Mouse (Mus musculus): ENCODE measurements around the gene Bub1. TPM values are rescaled to one million over a fixed set of nuclear protein-coding genes. Genes with fewer than 3 reads are reported as not detected.

The Bub1 gene
- total and polyA plus RNA-seq, 2 experiments, result 0.06 to 0.18 TPM

DNA sequence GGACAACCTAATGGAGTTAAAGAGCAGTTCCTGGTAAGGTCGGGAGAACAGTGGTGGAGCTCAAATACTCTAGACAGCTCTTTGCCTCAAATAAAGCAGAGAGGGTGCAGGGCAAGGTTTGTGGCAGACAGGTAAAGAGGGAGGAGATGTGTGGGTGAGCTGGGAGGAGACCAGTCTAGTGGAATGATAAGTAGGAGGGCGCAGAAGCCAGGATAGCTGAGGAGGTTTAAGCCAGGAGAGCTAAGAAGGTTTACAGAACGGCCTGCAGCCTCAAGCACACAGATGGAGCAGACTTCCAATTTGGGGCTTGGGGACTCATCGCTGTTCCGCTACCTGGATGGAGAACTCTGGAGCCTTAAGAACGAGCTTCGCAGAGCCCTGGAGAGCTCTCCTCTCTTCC, 6.9 kb upstream of the Bub1 start, which contains the start of gene Acoxl:
TSS of gene Acoxl (plus strand) at position 301 of the 400 bp plus-strand sequence.
- H3K4me1 ChIP-seq (ENCODE audit: control insufficient read depth, insufficient read depth, low read length), result no peaks in the 10 kb centered on the region
- no peak within 1 kb of the TSS for H3K27ac ChIP-seq (replicated peaks; ENCODE audit: insufficient read depth, low read depth, low read length)
- H3K79me2 ChIP-seq (ENCODE audit: control insufficient read depth, insufficient read depth, low read length), result no peaks in the 10 kb centered on the region
- H3K9ac ChIP-seq (ENCODE audit: low read depth, low read length), result no peak within 1 kb of the TSS
- peaks cover 12% of the 10 kb centered on the region; the same call in 1 of the 2 replicates for H3K27me3 ChIP-seq (ENCODE audit: control insufficient read depth, insufficient read depth, low read length)
- 49% methylated on average over 7 of the region's 7 CpGs for WGBS
- TF ChIP-seq POLR2A (IDR thresholded peaks at IDR 0.05; ENCODE audit: extremely low read depth, insufficient read depth, low read length) (no peak), CTCF (IDR thresholded peaks at IDR 0.05; ENCODE audit: low read depth, low read length) (no peak)
- no peak for DNase-seq (ENCODE audit: extremely low read depth, low read depth, low spot score)
- no peaks in the 10 kb centered on the region for H3K36me3 ChIP-seq (ENCODE audit: control insufficient read depth, insufficient read depth, low read length)
- no peak within 1 kb of the TSS for H3K4me3 ChIP-seq (ENCODE audit: insufficient read depth, low read depth, low read length)

DNA sequence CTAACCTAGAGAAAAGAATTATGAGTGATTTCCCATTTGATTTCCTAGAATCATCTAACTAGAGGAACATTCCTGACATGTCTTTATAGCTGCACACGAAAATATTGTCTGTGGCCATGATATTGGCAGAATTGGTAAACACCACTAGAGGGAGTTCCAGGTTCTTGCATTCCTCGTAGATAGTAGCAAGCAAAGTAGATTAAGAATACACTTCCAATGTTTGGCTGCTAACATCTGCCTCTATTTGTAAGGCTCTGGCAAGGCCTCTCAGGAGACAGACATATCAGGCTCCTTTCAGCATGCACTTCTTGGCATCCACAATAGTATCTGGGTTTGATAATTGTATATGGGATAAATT, 1.1 kb upstream of the Bub1 start:
- Histone ChIP-seq H3K27me3 (ENCODE audit: control insufficient read depth, insufficient read depth, low read length) (no peaks in the 10 kb centered on the region), H3K9ac (ENCODE audit: low read depth, low read length) (no peak overlapping the region), H3K4me1 (ENCODE audit: control insufficient read depth, insufficient read depth, low read length) (peaks cover 2% of the 10 kb centered on the region; the same call in 1 of the 2 replicates), H3K36me3 (ENCODE audit: control insufficient read depth, insufficient read depth, low read length) (no peaks in the 10 kb centered on the region), H3K4me3 (ENCODE audit: insufficient read depth, low read depth, low read length) (no peak overlapping the region), H3K79me2 (ENCODE audit: control insufficient read depth, insufficient read depth, low read length) (no peaks in the 10 kb centered on the region), H3K27ac (replicated peaks; ENCODE audit: insufficient read depth, low read depth, low read length) (no peak overlapping the region)
- 24% methylated on average over 2 of the region's 2 CpGs for WGBS
- TF ChIP-seq POLR2A (IDR thresholded peaks at IDR 0.05; ENCODE audit: extremely low read depth, insufficient read depth, low read length) (no peak), CTCF (IDR thresholded peaks at IDR 0.05; ENCODE audit: low read depth, low read length) (no peak)
- peak; percentile 37 for DNase-seq (ENCODE audit: extremely low read depth, low read depth, low spot score)

DNA sequence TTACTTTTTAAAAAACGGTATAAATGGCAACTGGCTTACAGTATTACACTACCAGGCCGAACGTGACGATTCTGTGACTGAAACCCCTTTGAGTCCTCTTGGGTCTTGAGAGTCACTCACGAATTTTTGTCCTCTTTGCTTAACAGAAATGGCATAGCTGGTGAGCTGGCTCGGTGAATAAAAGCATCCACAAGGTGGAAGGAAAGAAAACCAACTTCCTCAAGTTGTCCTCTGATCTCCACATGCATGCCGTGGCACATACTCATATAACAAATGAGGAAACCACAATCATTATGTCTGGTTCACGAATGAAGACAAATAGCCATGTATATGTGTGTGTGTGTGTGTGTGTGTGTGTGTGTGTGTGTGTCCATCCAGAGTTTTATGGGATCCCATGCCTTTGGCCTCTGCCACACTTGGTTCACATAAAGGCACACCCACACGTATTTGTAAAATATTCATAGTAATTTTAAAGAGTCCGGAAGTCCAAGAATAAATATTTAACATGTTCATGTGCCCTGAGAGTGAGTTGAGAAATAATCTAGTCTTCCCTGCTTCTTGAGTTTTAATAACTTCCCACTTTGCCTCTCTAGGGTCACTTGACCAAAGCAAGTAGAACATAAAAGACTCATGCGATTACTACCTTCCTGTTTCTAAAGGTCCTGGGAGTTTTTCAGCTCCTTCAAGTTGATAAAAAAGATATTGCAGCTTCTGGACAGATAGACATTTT, 603 bp upstream of the Bub1 start:
- Histone ChIP-seq H3K36me3 (ENCODE audit: control insufficient read depth, insufficient read depth, low read length) (no peaks in the 10 kb centered on the region), H3K79me2 (ENCODE audit: control insufficient read depth, insufficient read depth, low read length) (no peaks in the 10 kb centered on the region), H3K27me3 (ENCODE audit: control insufficient read depth, insufficient read depth, low read length) (no peaks in the 10 kb centered on the region), H3K9ac (ENCODE audit: low read depth, low read length) (no peak overlapping the region), H3K4me3 (ENCODE audit: insufficient read depth, low read depth, low read length) (peak overlapping the region; percentile 44), H3K4me1 (ENCODE audit: control insufficient read depth, insufficient read depth, low read length) (peaks cover 2% of the 10 kb centered on the region; the same call in 1 of the 2 replicates), H3K27ac (replicated peaks; ENCODE audit: insufficient read depth, low read depth, low read length) (no peak overlapping the region)
- no peak for TF ChIP-seq CTCF (IDR thresholded peaks at IDR 0.05; ENCODE audit: low read depth, low read length)
- TF ChIP-seq POLR2A (IDR thresholded peaks at IDR 0.05; ENCODE audit: extremely low read depth, insufficient read depth, low read length), result no peak
- DNase-seq (ENCODE audit: extremely low read depth, low read depth, low spot score), result peak; percentile 0
- 35% methylated on average over 11 of the region's 11 CpGs for WGBS

GRCm38 (mm10) chr2:127791919-127792603, 39.6 kb downstream of the Bub1 start, which contains the start of gene Mtln:
Gene Mtln, minus strand, starts transcription at chr2:127792488.
- H3K9ac ChIP-seq (ENCODE audit: low read depth, low read length), result peak within 1 kb of the TSS; percentile 62
- H3K27me3 ChIP-seq (ENCODE audit: control insufficient read depth, insufficient read depth, low read length), result no peaks in the 10 kb centered on the region
- no peaks in the 10 kb centered on the region for H3K79me2 ChIP-seq (ENCODE audit: control insufficient read depth, insufficient read depth, low read length)
- WGBS, result 1% methylated on average over 37 of the region's 37 CpGs
- peaks cover 5% of the 10 kb centered on the region; the same call in 1 of the 2 replicates for H3K4me1 ChIP-seq (ENCODE audit: control insufficient read depth, insufficient read depth, low read length)
- H3K27ac ChIP-seq (replicated peaks; ENCODE audit: insufficient read depth, low read depth, low read length), result 0 out of 2 replicates have a peak within 1 kb of the TSS, but pooled peaks have one; percentile 0
- peak within 1 kb of the TSS; percentile 67 for H3K4me3 ChIP-seq (ENCODE audit: insufficient read depth, low read depth, low read length)
- DNase-seq (ENCODE audit: extremely low read depth, low read depth, low spot score), result peak; percentile 80
- no peaks in the 10 kb centered on the region for H3K36me3 ChIP-seq (ENCODE audit: control insufficient read depth, insufficient read depth, low read length)
- TF ChIP-seq POLR2A (IDR thresholded peaks at IDR 0.05; ENCODE audit: extremely low read depth, insufficient read depth, low read length) (peak; percentile 55; the same call in 1 of the 2 replicates), CTCF (IDR thresholded peaks at IDR 0.05; ENCODE audit: low read depth, low read length) (no peak)

DNA sequence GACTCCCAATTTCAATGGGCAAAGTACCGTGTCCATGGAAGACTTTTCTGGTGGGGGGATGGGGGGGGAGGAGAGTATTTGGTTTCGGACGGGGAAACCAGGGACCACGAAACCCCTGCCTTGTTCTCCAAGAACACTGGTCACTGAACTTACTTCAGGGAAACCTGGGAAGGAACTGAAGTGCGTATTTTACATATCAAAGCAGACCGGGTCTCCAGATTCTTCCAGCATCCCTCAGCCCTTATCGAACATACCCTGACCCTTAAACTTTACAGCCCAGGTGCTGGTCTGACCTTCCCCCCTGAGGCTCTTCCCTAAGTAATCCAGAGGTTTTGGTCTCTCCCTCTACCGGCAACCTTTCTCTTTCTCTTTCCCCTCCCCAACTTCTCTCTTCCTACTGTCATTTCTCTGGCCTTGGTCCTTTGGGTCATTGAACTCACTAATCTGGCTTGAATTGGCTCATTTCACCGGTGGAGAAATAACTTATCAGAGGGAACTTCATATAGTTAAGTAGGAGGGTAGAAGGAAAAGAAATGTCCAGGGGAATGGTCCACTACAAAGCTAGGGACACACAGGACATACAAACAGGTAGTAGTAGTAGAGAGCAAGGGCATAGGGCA, 41.9 kb downstream of the Bub1 start:
- WGBS, result 25% methylated on average over 9 of the region's 9 CpGs
- TF ChIP-seq POLR2A (IDR thresholded peaks at IDR 0.05; ENCODE audit: extremely low read depth, insufficient read depth, low read length), result no peak
- no peak for TF ChIP-seq CTCF (IDR thresholded peaks at IDR 0.05; ENCODE audit: low read depth, low read length)
- H3K27ac ChIP-seq (replicated peaks; ENCODE audit: insufficient read depth, low read depth, low read length), result no peak overlapping the region
- H3K9ac ChIP-seq (ENCODE audit: low read depth, low read length), result peak overlapping the region; percentile 18; the same call in 1 of the 2 replicates
- H3K79me2 ChIP-seq (ENCODE audit: control insufficient read depth, insufficient read depth, low read length), result no peaks in the 10 kb centered on the region
- H3K4me3 ChIP-seq (ENCODE audit: insufficient read depth, low read depth, low read length), result no peak overlapping the region
- no peaks in the 10 kb centered on the region for H3K36me3 ChIP-seq (ENCODE audit: control insufficient read depth, insufficient read depth, low read length)
- DNase-seq (ENCODE audit: extremely low read depth, low read depth, low spot score), result peak; percentile 59
- peaks cover 5% of the 10 kb centered on the region; the same call in 1 of the 2 replicates for H3K4me1 ChIP-seq (ENCODE audit: control insufficient read depth, insufficient read depth, low read length)
- H3K27me3 ChIP-seq (ENCODE audit: control insufficient read depth, insufficient read depth, low read length), result no peaks in the 10 kb centered on the region
